Mouse (Mus musculus): ENCODE data around the gene Trim8.
A peak's percentile ranks its signal among the peaks of the same experiment; 100 is the strongest.

DNA sequence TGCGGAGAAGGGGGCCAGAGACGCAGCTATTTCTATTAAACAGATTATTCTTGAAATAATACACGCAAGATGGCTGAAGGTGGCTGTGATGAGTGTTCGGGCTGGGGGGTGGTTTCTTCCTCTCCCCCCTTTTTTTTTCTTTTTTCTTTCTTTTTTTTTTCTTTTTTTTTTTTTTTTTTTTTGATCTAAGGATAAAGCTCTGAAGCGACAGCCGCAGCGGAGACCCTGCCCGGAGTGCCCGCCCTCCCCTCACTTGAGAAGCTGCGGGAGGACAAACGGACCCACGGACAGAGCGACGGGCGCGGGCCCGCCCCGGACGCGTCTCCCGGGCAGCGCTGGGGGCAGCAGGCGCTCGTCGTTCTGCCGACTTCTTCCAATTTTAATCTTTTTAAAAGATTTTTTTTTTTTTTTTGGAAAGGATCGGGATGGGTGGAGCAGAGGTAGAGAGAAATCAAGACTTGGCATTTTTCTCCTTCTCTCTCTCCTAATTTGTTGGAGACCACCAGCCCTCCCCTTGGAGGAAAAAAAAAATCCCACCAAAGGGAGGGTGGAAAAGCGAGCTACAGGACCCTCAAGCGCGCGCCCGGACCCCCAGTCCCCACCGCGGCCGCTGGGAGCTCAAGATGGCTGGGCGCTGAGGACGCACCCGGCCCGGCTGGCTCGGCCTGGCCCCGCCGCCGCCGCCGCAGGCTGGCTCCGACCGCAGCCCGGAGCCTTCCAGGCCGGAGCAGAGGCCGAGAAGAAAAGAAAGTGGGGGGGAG lies 741 bp upstream of the Trim8 start:
- TF ChIP-seq POLR2A (IDR thresholded peaks at IDR 0.05; ENCODE audit: low read depth, low read length) = peak; percentile 47; the same call in 1 of the 2 replicates
- TF ChIP-seq CTCF (IDR thresholded peaks at IDR 0.05; ENCODE audit: borderline replicate concordance, insufficient read depth, low read length) = no peak
